Mouse (Mus musculus): ENCODE data around the gene Gm10320. TPM values are rescaled to one million over a fixed set of nuclear protein-coding genes. Genes with fewer than 3 reads are reported as not detected.

The Gm10320 gene
- total RNA-seq, 2 experiments from 2014 or later = 7.1 TPM; not detected in 1

Other genes starting within 250 kb of the Gm10320 start
- 2.3 and 8.6 TPM in 2 replicates for gene Utp15, start 229.0 kb downstream of the Gm10320 start, total RNA-seq (2015; ENCODE audit: low replicate concordance)
- 7.9 and 9.6 TPM in 2 replicates for gene Utp15, start 229.0 kb downstream of the Gm10320 start, total RNA-seq (2017; ENCODE audit: low replicate concordance)
- gene Ankra2, start 228.9 kb downstream of the Gm10320 start, total RNA-seq (2015; ENCODE audit: low replicate concordance) = 4.6 and 13.8 TPM in 2 replicates
- gene Ankra2, start 228.9 kb downstream of the Gm10320 start, total RNA-seq (2017; ENCODE audit: low replicate concordance) = 7.1 and 7.9 TPM in 2 replicates
- gene Gm21976, start 212.1 kb downstream of the Gm10320 start, total RNA-seq (2015; ENCODE audit: low replicate concordance) = not detected in 2 replicates
- not detected in 2 replicates for gene Gm21976, start 212.1 kb downstream of the Gm10320 start, total RNA-seq (2017; ENCODE audit: low replicate concordance)
- gene Btf3, start 175.0 kb downstream of the Gm10320 start, total RNA-seq (2015; ENCODE audit: low replicate concordance) = 325 and 335 TPM in 2 replicates
- gene Btf3, start 175.0 kb downstream of the Gm10320 start, total RNA-seq (2017; ENCODE audit: low replicate concordance) = 314 and 425 TPM in 2 replicates
- not detected in 2 replicates for gene Foxd1, start 137.8 kb downstream of the Gm10320 start, total RNA-seq (2015; ENCODE audit: low replicate concordance)
- not detected in 2 replicates for gene Foxd1, start 137.8 kb downstream of the Gm10320 start, total RNA-seq (2017; ENCODE audit: low replicate concordance)
- not detected in 2 replicates for gene Tmem174, start 145.4 kb upstream of the Gm10320 start, total RNA-seq (2015; ENCODE audit: low replicate concordance)
- gene Tmem174, start 145.4 kb upstream of the Gm10320 start, total RNA-seq (2017; ENCODE audit: low replicate concordance) = not detected in 2 replicates
- gene Tmem171, start 202.8 kb upstream of the Gm10320 start, total RNA-seq (2015; ENCODE audit: low replicate concordance) = not detected in 2 replicates
- gene Tmem171, start 202.8 kb upstream of the Gm10320 start, total RNA-seq (2017; ENCODE audit: low replicate concordance) = 0.98 TPM in 1 of 2 replicates, not detected in the other